Mouse (Mus musculus): Measurements from ENCODE around the gene Gse1. TPM values are rescaled to one million over a fixed set of nuclear protein-coding genes. Genes with fewer than 3 reads are reported as not detected.

Gene Gse1
- 12.7 and 14.3 TPM in 2 replicates for polyA plus RNA-seq (2014; fragmentation: Nextera tagmentation; extraction: Ambion mirVana)

DNA sequence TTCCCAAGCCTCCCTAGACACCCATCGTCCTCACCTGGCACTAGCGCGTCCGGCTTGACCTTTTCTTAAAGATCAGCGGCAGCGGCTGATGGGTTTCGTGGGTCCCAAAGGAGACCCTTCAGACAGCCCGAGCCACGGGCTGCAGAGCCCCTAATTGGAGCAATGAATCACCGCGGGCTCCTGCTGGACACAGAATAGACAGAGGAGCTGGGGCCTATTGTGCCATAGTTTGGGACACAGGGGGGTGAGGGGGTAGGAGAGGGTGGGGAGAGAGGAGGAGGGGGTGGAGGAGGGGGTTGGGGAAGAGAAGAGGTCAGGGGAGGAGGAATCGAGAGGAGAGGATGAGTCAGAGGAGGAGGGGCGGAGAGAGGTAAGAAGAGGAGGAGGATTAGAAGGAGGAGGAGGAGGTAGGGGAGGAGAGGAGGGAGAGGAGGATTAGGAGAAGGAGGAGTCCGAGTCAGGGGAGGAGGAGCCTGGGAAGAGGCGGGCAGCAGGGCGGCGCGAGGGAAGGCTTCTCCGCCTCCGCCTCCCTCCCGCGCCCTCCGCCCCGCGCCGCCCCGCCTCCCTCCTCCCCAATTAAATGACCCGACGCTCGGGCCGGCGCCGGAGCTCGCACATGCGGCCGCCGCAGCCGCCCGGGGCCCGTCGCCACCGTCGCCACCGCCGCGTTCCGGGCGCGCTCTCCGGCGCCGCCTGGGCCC, at the start of gene Gse1:
Gene Gse1 (plus strand): TSS at position 566 of the 701 bp plus-strand sequence.
- WGBS: under 1% methylated on average over 39 of the region's 52 CpGs

DNA sequence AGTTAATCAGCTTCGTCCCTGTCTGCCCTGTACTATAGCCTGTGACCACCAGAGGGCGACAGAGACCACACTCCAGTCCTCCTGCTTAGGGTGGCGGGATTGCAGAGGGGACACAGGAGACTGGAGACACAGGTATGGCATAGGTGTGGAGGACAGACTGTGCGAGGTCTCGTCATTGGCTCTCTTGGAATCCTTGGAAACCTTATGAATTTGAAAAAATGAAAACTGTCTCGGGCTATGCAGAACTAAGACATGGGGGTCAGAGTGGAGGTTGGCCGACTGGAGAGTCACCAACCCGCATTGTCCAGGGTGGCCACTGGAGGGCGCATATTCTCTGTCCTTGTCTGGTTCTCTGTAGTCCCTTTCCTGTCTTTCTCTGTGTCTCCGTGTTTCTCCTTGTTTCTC, 49.2 kb upstream of the Gse1 start:
- Histone ChIP-seq H3K4me1 (ENCODE audit: insufficient read depth) (peaks cover 17% of the 10 kb centered on the region; the same call in 1 of the 2 replicates), H3K9ac (no peak overlapping the region), H3K9me3 (ENCODE audit: low read depth, low read length) (no peaks in the 10 kb centered on the region), H3K27ac (ENCODE audit: low read depth) (no peak overlapping the region), H3K4me2 (peak overlapping the region; percentile 50), H3K36me3 (ENCODE audit: insufficient read depth) (no peaks in the 10 kb centered on the region), H3K4me3 (ENCODE audit: low read depth, low read length) (no peak overlapping the region), H3K27me3 (ENCODE audit: insufficient read depth, low read length) (no peaks in the 10 kb centered on the region; the same call in 1 of the 2 replicates)
- peak; percentile 96 for TF ChIP-seq CTCF (IDR thresholded peaks at IDR 0.05; ENCODE audit: low read depth)
- peak; percentile 30 for ATAC-seq (ENCODE audit: insufficient read depth)
- peak; percentile 95 for DNase-seq
- WGBS: 0% methylated on average over 10 of the region's 10 CpGs

More for the DNA sequence above, at the start of gene Gse1:
- Histone ChIP-seq H3K4me3 (ENCODE audit: low read depth, low read length) (peak within 1 kb of the TSS; percentile 63), H3K9ac (peak within 1 kb of the TSS; percentile 68), H3K36me3 (ENCODE audit: insufficient read depth) (no peaks in the 10 kb centered on the region), H3K27ac (ENCODE audit: low read depth) (peak within 1 kb of the TSS; percentile 8), H3K4me1 (ENCODE audit: insufficient read depth) (peaks cover 28% of the 10 kb centered on the region), H3K27me3 (ENCODE audit: insufficient read depth, low read length) (peaks cover 23% of the 10 kb centered on the region), H3K9me3 (ENCODE audit: low read depth, low read length) (no peaks in the 10 kb centered on the region), H3K4me2 (peak within 1 kb of the TSS; percentile 96)
- ATAC-seq (ENCODE audit: insufficient read depth): peak; percentile 65
- TF ChIP-seq CTCF (IDR thresholded peaks at IDR 0.05; ENCODE audit: low read depth): no peak
- peak; percentile 91 for DNase-seq

DNA sequence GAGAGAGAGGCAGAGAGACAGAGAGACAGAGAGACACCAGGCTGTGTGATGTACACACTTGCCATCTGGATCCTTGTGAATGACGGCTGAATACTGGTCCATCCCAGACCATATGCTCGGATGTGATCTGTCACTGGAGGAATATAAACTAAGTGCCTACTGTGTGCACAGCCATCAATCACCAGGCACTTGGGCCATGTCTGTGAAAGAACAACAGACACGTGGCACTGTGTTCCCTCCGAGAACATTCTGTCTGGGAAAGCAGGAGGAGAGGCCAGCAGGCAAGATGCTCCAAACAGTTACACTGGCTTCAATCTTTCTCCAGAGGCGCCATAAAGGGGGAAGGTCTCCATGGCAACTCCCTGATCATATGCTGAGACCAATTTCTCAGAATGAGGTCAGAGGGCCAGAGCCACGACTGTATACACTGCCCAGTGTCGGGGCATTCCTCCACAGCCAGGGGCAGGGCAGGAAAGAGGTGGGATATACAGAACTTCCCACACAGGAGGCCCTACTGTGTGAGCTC, 47.7 kb upstream of the Gse1 start:
- Histone ChIP-seq H3K9ac (no peak overlapping the region), H3K4me1 (ENCODE audit: insufficient read depth) (peaks cover 32% of the 10 kb centered on the region), H3K4me3 (ENCODE audit: low read depth, low read length) (no peak overlapping the region), H3K27me3 (ENCODE audit: insufficient read depth, low read length) (no peaks in the 10 kb centered on the region; the same call in 1 of the 2 replicates), H3K9me3 (ENCODE audit: low read depth, low read length) (no peaks in the 10 kb centered on the region), H3K27ac (ENCODE audit: low read depth) (no peak overlapping the region), H3K4me2 (no peak overlapping the region), H3K36me3 (ENCODE audit: insufficient read depth) (no peaks in the 10 kb centered on the region)
- TF ChIP-seq CTCF (IDR thresholded peaks at IDR 0.05; ENCODE audit: low read depth): no peak
- no peak for ATAC-seq (ENCODE audit: insufficient read depth)
- DNase-seq: peak; percentile 47
- WGBS: 27% methylated on average over 7 of the region's 7 CpGs

DNA sequence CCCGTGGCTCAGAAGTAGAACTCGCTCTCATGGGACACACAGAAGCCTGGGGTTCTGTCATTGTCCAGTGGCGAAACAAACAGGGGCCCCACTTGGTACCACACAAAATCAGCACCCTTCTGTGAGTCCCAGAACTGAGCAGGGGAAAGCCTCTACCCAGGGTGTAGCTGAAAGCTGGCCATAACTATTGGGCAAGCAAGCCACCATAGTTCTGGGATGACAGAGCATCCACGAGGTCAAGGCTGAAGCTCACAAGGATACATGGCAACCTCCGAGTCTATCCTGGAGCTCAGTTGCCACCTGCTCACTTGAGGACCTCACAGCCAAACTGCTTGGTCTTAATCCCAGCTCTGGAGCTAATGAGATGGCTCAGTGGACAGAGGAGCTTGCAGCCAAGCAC, 47.0 kb upstream of the Gse1 start:
- H3K36me3 ChIP-seq (ENCODE audit: insufficient read depth): no peaks in the 10 kb centered on the region
- DNase-seq: no peak
- H3K27ac ChIP-seq (ENCODE audit: low read depth): no peak overlapping the region
- no peak for TF ChIP-seq CTCF (IDR thresholded peaks at IDR 0.05; ENCODE audit: low read depth)
- no peak for ATAC-seq (ENCODE audit: insufficient read depth)
- no peaks in the 10 kb centered on the region; the same call in 1 of the 2 replicates for H3K27me3 ChIP-seq (ENCODE audit: insufficient read depth, low read length)
- H3K4me3 ChIP-seq (ENCODE audit: low read depth, low read length): no peak overlapping the region
- WGBS: 75% methylated on average over 5 of the region's 5 CpGs
- peaks cover 40% of the 10 kb centered on the region for H3K4me1 ChIP-seq (ENCODE audit: insufficient read depth)
- no peak overlapping the region for H3K4me2 ChIP-seq
- no peaks in the 10 kb centered on the region for H3K9me3 ChIP-seq (ENCODE audit: low read depth, low read length)
- no peak overlapping the region for H3K9ac ChIP-seq

DNA sequence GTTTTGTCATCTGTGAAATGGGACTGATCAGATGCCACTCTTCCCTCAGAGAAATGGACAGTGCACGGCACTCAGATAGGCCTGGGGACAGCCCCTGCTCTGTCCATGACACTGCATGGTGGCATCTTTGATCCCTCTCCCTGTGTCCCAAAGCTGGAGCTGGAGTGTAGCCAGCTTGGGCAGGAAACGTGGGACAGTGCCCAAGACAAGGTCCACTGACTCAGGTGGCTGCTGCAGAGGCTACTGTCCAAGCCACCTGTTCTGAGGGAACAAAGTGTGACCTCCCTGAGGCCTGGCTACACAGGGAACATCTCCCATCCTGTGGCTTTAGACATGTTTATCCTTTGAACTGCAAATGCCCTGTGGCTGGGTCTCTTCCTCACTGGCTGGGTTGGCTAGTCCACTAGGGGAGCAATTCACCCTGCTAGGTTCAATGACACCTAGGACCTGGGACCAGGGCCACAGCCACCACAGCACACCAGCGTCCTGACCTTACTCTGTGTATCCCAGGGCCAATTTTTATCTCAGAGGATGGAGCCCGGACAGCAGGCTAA, 46.3 kb upstream of the Gse1 start:
- DNase-seq (no peak), ATAC-seq (ENCODE audit: insufficient read depth) (no peak)
- Histone ChIP-seq H3K36me3 (ENCODE audit: insufficient read depth) (no peaks in the 10 kb centered on the region), H3K4me1 (ENCODE audit: insufficient read depth) (peaks cover 42% of the 10 kb centered on the region), H3K27me3 (ENCODE audit: insufficient read depth, low read length) (no peaks in the 10 kb centered on the region; the same call in 1 of the 2 replicates), H3K9me3 (ENCODE audit: low read depth, low read length) (no peaks in the 10 kb centered on the region), H3K4me3 (ENCODE audit: low read depth, low read length) (no peak overlapping the region), H3K27ac (ENCODE audit: low read depth) (no peak overlapping the region), H3K9ac (no peak overlapping the region), H3K4me2 (no peak overlapping the region)
- 65% methylated on average over 4 of the region's 4 CpGs for WGBS
- TF ChIP-seq CTCF (IDR thresholded peaks at IDR 0.05; ENCODE audit: low read depth): 0 out of 2 replicates have a peak, but pooled peaks have one; percentile 8

DNA sequence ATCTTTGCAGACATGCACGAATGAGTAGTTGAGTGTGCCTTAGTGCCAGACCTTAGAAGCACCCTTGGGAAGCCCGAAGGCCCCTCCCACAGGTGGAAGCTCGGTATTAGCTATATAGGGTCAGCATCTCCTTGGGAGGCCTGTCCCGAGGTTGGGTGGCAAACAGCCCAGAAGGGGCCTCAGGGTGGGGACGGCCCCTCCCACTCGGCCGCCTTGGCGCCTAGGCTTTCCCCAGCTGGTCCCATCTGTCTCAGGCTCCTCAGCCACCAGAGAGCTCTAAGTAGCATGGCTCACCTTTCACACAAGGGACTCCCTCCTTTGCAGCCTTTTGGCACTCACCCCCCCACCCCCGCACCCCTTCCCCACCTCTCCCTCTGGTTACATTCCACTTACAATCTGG, 43.9 kb upstream of the Gse1 start:
- Histone ChIP-seq H3K4me3 (ENCODE audit: low read depth, low read length) (no peak overlapping the region), H3K9ac (no peak overlapping the region)

More for the DNA sequence above, 43.9 kb upstream of the Gse1 start:
- no peaks in the 10 kb centered on the region for H3K9me3 ChIP-seq (ENCODE audit: low read depth, low read length)
- 12% methylated on average over 9 of the region's 9 CpGs for WGBS
- H3K4me1 ChIP-seq (ENCODE audit: insufficient read depth): peaks cover 32% of the 10 kb centered on the region
- H3K27me3 ChIP-seq (ENCODE audit: insufficient read depth, low read length): no peaks in the 10 kb centered on the region
- H3K27ac ChIP-seq (ENCODE audit: low read depth): peak overlapping the region; percentile 63; the same call in 1 of the 2 replicates
- peak overlapping the region; percentile 23; the same call in 1 of the 2 replicates for H3K4me2 ChIP-seq
- ATAC-seq (ENCODE audit: insufficient read depth) (peak; percentile 59), DNase-seq (peak; percentile 77)
- no peaks in the 10 kb centered on the region for H3K36me3 ChIP-seq (ENCODE audit: insufficient read depth)
- TF ChIP-seq CTCF (IDR thresholded peaks at IDR 0.05; ENCODE audit: low read depth): no peak

Data from lung, embryonic 14.5 days (tissue).